Mouse (Mus musculus) adrenal gland, adult 18-20 months (tissue): Measurements from ENCODE around the gene Slc38a7. TPM values are rescaled to one million over a fixed set of nuclear protein-coding genes. Genes with fewer than 3 reads are reported as not detected.
"Not testable (repeated sequence)": the region's sequence is repeated elsewhere in the genome, so short reads cannot be mapped to it uniquely, and the experiment has no call there.

ENCODE experiments used
- DNase-seq, 2 experiments: peaks; one replicate each; pipeline ENCODE4 v3.0.0; 2021 to 2022; ENCODE audit warnings: low spot score in 2 of 2
- long read RNA-seq, 2 experiments: library from polyadenylated mRNA; stranded (forward); transcript quantifications; one replicate each; pipeline ENCODE4 v2.0.0; 2021
- total RNA-seq, 2 experiments: library from RNA; stranded (reverse); gene quantifications; 1 replicate in 1 of 2; 2 replicates in 1 of 2; pipeline ENCODE4 v1.2.3; 2021

Gene Slc38a7
- 10 to 100 TPM; 13.3 to 20.4 TPM for total RNA-seq
- long read RNA-seq, experiment 1, transcript Slc38a7-204 (12 exons, 3,315 nt), result major isoform, 6 of 13 reads
- long read RNA-seq, experiment 1, partial matches to known transcripts, result 2 of 13 reads
- long read RNA-seq, experiment 1, other reads (novel, unspliced or antisense), result 5 of 13 reads
- long read RNA-seq, experiment 2, partial matches to known transcripts, result 2 of 6 reads
- long read RNA-seq, experiment 2, other reads (novel, unspliced or antisense), result 1 of 6 reads

GRCm38 (mm10) chr8:95853102-95853843 is at the start of gene Slc38a7:
Gene Slc38a7 (minus strand): TSS chr8:95853539.
- peak; percentile 48 to 52 for DNase-seq

GRCm38 (mm10) chr8:95901864-95902263 is 48.5 kb upstream of the Slc38a7 start:
- no peak for DNase-seq

GRCm38 (mm10) chr8:95893701-95894100 is 40.4 kb upstream of the Slc38a7 start:
- no peak for DNase-seq

- peak; percentile 91 to 93 for DNase-seq
Measured at GRCm38 (mm10) chr8:95888285-95889136, 35.2 kb upstream of the Slc38a7 start, which contains the start of gene Got2. Gene Got2 (minus strand): TSS chr8:95888547.

- DNase-seq, result peak; percentile 65 to 79
Measured at GRCm38 (mm10) chr8:95887578-95888284, 34.4 kb upstream of the Slc38a7 start.

GRCm38 (mm10) chr8:95886647-95887577 is 33.6 kb upstream of the Slc38a7 start:
- DNase-seq, result peak; percentile 40 to 43

GRCm38 (mm10) chr8:95885966-95886365 is 32.6 kb upstream of the Slc38a7 start:
- DNase-seq, result no peak

GRCm38 (mm10) chr8:95885271-95885841 is 32.0 kb upstream of the Slc38a7 start:
- no peak for DNase-seq

- DNase-seq, result no peak
Measured at GRCm38 (mm10) chr8:95884491-95884890, 31.2 kb upstream of the Slc38a7 start.

- no peak for DNase-seq
Measured at GRCm38 (mm10) chr8:95882191-95882590, 28.9 kb upstream of the Slc38a7 start.

- no peak for DNase-seq
Measured at GRCm38 (mm10) chr8:95881576-95881975, 28.2 kb upstream of the Slc38a7 start.

- DNase-seq, result no peak
Measured at GRCm38 (mm10) chr8:95879823-95880222, 26.5 kb upstream of the Slc38a7 start.

GRCm38 (mm10) chr8:95878176-95878962 is 25.0 kb upstream of the Slc38a7 start:
- DNase-seq, result peak; percentile 43 to 53

GRCm38 (mm10) chr8:95875270-95875669 is 21.9 kb upstream of the Slc38a7 start:
- no peak for DNase-seq

GRCm38 (mm10) chr8:95871690-95872089 is 18.4 kb upstream of the Slc38a7 start:
- DNase-seq, result no peak

GRCm38 (mm10) chr8:95864851-95865250 is 11.5 kb upstream of the Slc38a7 start:
- DNase-seq, result not testable (repeated sequence)

GRCm38 (mm10) chr8:95863761-95864440 is 10.6 kb upstream of the Slc38a7 start:
- not testable (repeated sequence) for DNase-seq

GRCm38 (mm10) chr8:95854174-95854573 is 835 bp upstream of the Slc38a7 start:
- DNase-seq, result no peak
